Mouse (Mus musculus): Measurements from ENCODE around the gene Stac3. TPM values are rescaled to one million over a fixed set of nuclear protein-coding genes. Genes with fewer than 3 reads are reported as not detected.

Stac3 gene
- total RNA-seq, 2 experiments from 2014 or later: 2.4 to 3.5 TPM

Other genes with a start within 250 kb of the Stac3 start
- 100 to 1,000 TPM; 839 to 860 TPM for gene Kif5a, start 238.3 kb upstream of the Stac3 start, total RNA-seq (2021)
- 100 to 1,000 TPM; 253 to 259 TPM for gene Dctn2, start 235.3 kb upstream of the Stac3 start, total RNA-seq (2021)
- 10 to 100 TPM; 48.1 to 53.2 TPM for gene Mbd6, start 212.7 kb upstream of the Stac3 start, total RNA-seq (2021)
- 10 to 100 TPM; 55.2 to 57.5 TPM for gene Mars, start 189.9 kb upstream of the Stac3 start, total RNA-seq (2021)
- gene Arhgap9, start 179.7 kb upstream of the Stac3 start, total RNA-seq (2021): under 1 TPM; 0.84 to 0.92 TPM
- gene Gli1, start 159.7 kb upstream of the Stac3 start, total RNA-seq (2021): 1 to 10 TPM; 1.5 to 2.0 TPM
- gene Inhbe, start 147.3 kb upstream of the Stac3 start, total RNA-seq (2021): not detected
- gene Inhbc, start 131.3 kb upstream of the Stac3 start, total RNA-seq (2021): not detected
- 100 to 1,000 TPM; 164 to 167 TPM for gene R3hdm2, start 121.4 kb upstream of the Stac3 start, total RNA-seq (2021)
- 1 to 10 TPM; 3.6 to 3.8 TPM for gene Ndufa4l2, start 13.3 kb downstream of the Stac3 start, total RNA-seq (2021)
- 10 to 100 TPM; 24.2 to 25.3 TPM for gene Shmt2, start 20.8 kb downstream of the Stac3 start, total RNA-seq (2021)
- 1 to 10 TPM; 1.2 to 1.3 TPM for gene Nxph4, start 32.9 kb downstream of the Stac3 start, total RNA-seq (2021)
- gene Lrp1, start 119.5 kb downstream of the Stac3 start, total RNA-seq (2021): 100 to 1,000 TPM; 284 to 294 TPM
- 1 to 10 TPM; 5.7 to 7.3 TPM for gene Stat6, start 141.3 kb downstream of the Stac3 start, total RNA-seq (2021)
- gene Nemp1, start 165.2 kb downstream of the Stac3 start, total RNA-seq (2021): 1 to 10 TPM; 6.6 to 6.7 TPM
- gene Nab2, start 166.9 kb downstream of the Stac3 start, total RNA-seq (2021): 10 to 100 TPM; 54.8 to 55.6 TPM
- 1 to 10 TPM in 1 of 2 experiments, under 1 TPM in 1; 0.79 to 1.7 TPM for gene Myo1a, start 203.5 kb downstream of the Stac3 start, total RNA-seq (2021)
- gene Tac2, start 222.8 kb downstream of the Stac3 start, total RNA-seq (2021): 1 to 10 TPM; 3.8 to 6.9 TPM
- 10 to 100 TPM; 11.2 to 11.8 TPM for gene Zbtb39, start 237.9 kb downstream of the Stac3 start, total RNA-seq (2021)